Mouse (Mus musculus) forelimb bud, embryonic 11.5 days (tissue): ENCODE data around the gene Rps2.

Experiments used
- DNase-seq: peaks from one replicate; pipeline ENCODE4 v3.0.0-alpha.2; 2012; ENCODE audit warnings: low read depth, low spot score

Gene Rps2

GRCm38 (mm10) chr17:24766266-24766875 lies 48.5 kb downstream of the Rps2 start:
- DNase-seq: no peak

GRCm38 (mm10) chr17:24769146-24769545 lies 51.2 kb downstream of the Rps2 start:
- no peak for DNase-seq
